Mouse (Mus musculus) midbrain, postnatal 0 days (tissue): ENCODE results near the gene Vmn1r223. TPM values are rescaled to one million over a fixed set of nuclear protein-coding genes. Genes with fewer than 3 reads are reported as not detected.

Source experiments
- ATAC-seq: fragments of 200-750 bp; cut with Nextera tagmentation; 2 replicates; pipeline ENCODE4 v1.8.0; 2017; ENCODE audit warnings: moderate number of reproducible peaks, mild to moderate bottlenecking, moderate TSS enrichment, moderate library complexity; ENCODE audit not compliant: low FRiP score
- DNase-seq: peaks from one replicate; pipeline ENCODE4 v3.0.0-alpha.2; 2015; ENCODE audit warnings: low spot score
- H3K27ac ChIP-seq: fragments of 300-500 bp; sonication (generic); 2 replicates; pipeline ENCODE4 v1.5.1; 2014; ENCODE audit warnings: low read depth, mild to moderate bottlenecking, low read length, mixed read lengths
- H3K27me3 ChIP-seq: fragments of 300-500 bp; sonication (generic); 2 replicates; pipeline ENCODE4 v1.6.1; 2014; ENCODE audit warnings: low read length, control low read depth, mixed read lengths; ENCODE audit not compliant: insufficient read depth
- H3K36me3 ChIP-seq: fragments of 300-500 bp; sonication (generic); 2 replicates; pipeline ENCODE4 v1.6.1; 2014; ENCODE audit warnings: low read length, control low read depth, mixed read lengths; ENCODE audit not compliant: insufficient read depth
- H3K4me1 ChIP-seq: fragments of 300-500 bp; sonication (generic); 2 replicates; pipeline ENCODE4 v1.6.1; 2014; ENCODE audit warnings: mild to moderate bottlenecking, control low read depth, antibody characterized with exemption, low read length, mixed read lengths; ENCODE audit not compliant: insufficient read depth
- H3K4me2 ChIP-seq: fragments of 300-500 bp; sonication (generic); 2 replicates; pipeline ENCODE4 v1.6.1; 2014; ENCODE audit warnings: low read depth, mild to moderate bottlenecking, low read length, mixed read lengths; ENCODE audit not compliant: poor library complexity, severe bottlenecking
- H3K4me3 ChIP-seq: fragments of 300-500 bp; sonication (generic); 2 replicates; pipeline ENCODE4 v1.5.1; 2014; ENCODE audit warnings: low read depth, mild to moderate bottlenecking, low read length, moderate library complexity
- H3K9ac ChIP-seq: fragments of 300-500 bp; sonication (generic); replicated peaks from 2 replicates; pipeline ENCODE4 v1.6.1; 2014; ENCODE audit warnings: mild to moderate bottlenecking, low read length, moderate library complexity, mixed read lengths; ENCODE audit not compliant: poor library complexity, severe bottlenecking
- H3K9me3 ChIP-seq: fragments of 300-500 bp; sonication (generic); 2 replicates; pipeline ENCODE4 v1.6.1; 2016; ENCODE audit warnings: low read length, control low read depth
- CTCF ChIP-seq: IDR thresholded peaks from 2 replicates; pipeline ENCODE4 v1.5.1; 2016; ENCODE audit warnings: antibody characterized with exemption, mild to moderate bottlenecking
- WGBS: fragments of 180-500 bp; shearing (Covaris S2); extraction: QIAGEN DNeasy Blood & Tissue Kit; methylation state at CpG from one replicate; pipeline ENCODE4 v1.1.7; 2014; 5-methylcytosine and 5-hydroxymethylcytosine counted together
- polyA plus RNA-seq: library from polyadenylated mRNA; unstranded; fragments of >200 nt; fragmentation: Nextera tagmentation; extraction: Ambion mirVana; gene quantifications from 2 replicates; pipeline ENCODE4 v1.2.1, GENCODE M21; 2015
- total RNA-seq: library from RNA; depleted of rRNA; stranded (reverse); fragments of >200 nt; gene quantifications from 2 replicates; pipeline ENCODE4 v1.2.3, GENCODE M21; 2014; rRNA removed

The Vmn1r223 gene
- total and polyA plus RNA-seq, 2 experiments from 2014 or later: not detected

- ATAC-seq (peak; percentile 65; the same call in 1 of the 2 replicates), DNase-seq (peak; percentile 75)
- TF ChIP-seq CTCF: no peak
- Histone ChIP-seq H3K4me1 (no peaks in the 10 kb centered on the region), H3K4me2 (peak overlapping the region; percentile 68), H3K27me3 (peaks cover 5% of the 10 kb centered on the region; the same call in 1 of the 2 replicates), H3K36me3 (no peaks in the 10 kb centered on the region), H3K4me3 (peak overlapping the region; percentile 48), H3K9me3 (no peaks in the 10 kb centered on the region), H3K27ac (no peak overlapping the region), H3K9ac (peak overlapping the region; percentile 42; the same call in 1 of the 2 replicates)
- 3% methylated on average over 13 of the region's 13 CpGs for WGBS
Measured at GRCm38 (mm10) chr13:23299999-23300341, 53.0 kb downstream of the Vmn1r223 start.

Other genes starting within 250 kb of the Vmn1r223 start
- not detected in 2 replicates for gene Vmn1r213, start 239.5 kb upstream of the Vmn1r223 start, total RNA-seq
- not detected in 2 replicates for gene Vmn1r213, start 239.5 kb upstream of the Vmn1r223 start, polyA plus RNA-seq
- not detected in 2 replicates for gene Vmn1r214, start 216.7 kb upstream of the Vmn1r223 start, total RNA-seq
- gene Vmn1r214, start 216.7 kb upstream of the Vmn1r223 start, polyA plus RNA-seq: not detected in 2 replicates
- not detected in 2 replicates for gene Vmn1r215, start 179.1 kb upstream of the Vmn1r223 start, total RNA-seq
- not detected in 2 replicates for gene Vmn1r215, start 179.1 kb upstream of the Vmn1r223 start, polyA plus RNA-seq
- gene Vmn1r217, start 128.9 kb upstream of the Vmn1r223 start, total RNA-seq: not detected in 2 replicates
- gene Vmn1r217, start 128.9 kb upstream of the Vmn1r223 start, polyA plus RNA-seq: not detected in 2 replicates
- not detected in 2 replicates for gene Vmn1r218, start 114.0 kb upstream of the Vmn1r223 start, total RNA-seq
- not detected in 2 replicates for gene Vmn1r218, start 114.0 kb upstream of the Vmn1r223 start, polyA plus RNA-seq
- not detected in 2 replicates for gene Vmn1r219, start 87.8 kb upstream of the Vmn1r223 start, total RNA-seq
- gene Vmn1r219, start 87.8 kb upstream of the Vmn1r223 start, polyA plus RNA-seq: not detected in 2 replicates
- gene Vmn1r220, start 59.2 kb upstream of the Vmn1r223 start, total RNA-seq: not detected in 2 replicates
- gene Vmn1r220, start 59.2 kb upstream of the Vmn1r223 start, polyA plus RNA-seq: not detected in 2 replicates
- not detected in 2 replicates for gene Vmn1r221, start 33.0 kb upstream of the Vmn1r223 start, total RNA-seq
- gene Vmn1r221, start 33.0 kb upstream of the Vmn1r223 start, polyA plus RNA-seq: not detected in 2 replicates
- gene Vmn1r222, start 11.2 kb upstream of the Vmn1r223 start, total RNA-seq: not detected in 2 replicates
- not detected in 2 replicates for gene Vmn1r222, start 11.2 kb upstream of the Vmn1r223 start, polyA plus RNA-seq
- gene Zfp322a, start 122.1 kb downstream of the Vmn1r223 start, total RNA-seq: 19.7 and 32.5 TPM in 2 replicates
- gene Zfp322a, start 122.1 kb downstream of the Vmn1r223 start, polyA plus RNA-seq: 31.1 and 31.5 TPM in 2 replicates
- 4.9 and 7.3 TPM in 2 replicates for gene Abt1, start 176.7 kb downstream of the Vmn1r223 start, total RNA-seq
- gene Abt1, start 176.7 kb downstream of the Vmn1r223 start, polyA plus RNA-seq: 5.2 and 6.0 TPM in 2 replicates
- gene Btn1a1, start 218.8 kb downstream of the Vmn1r223 start, total RNA-seq: 0.05 TPM in 1 of 2 replicates, not detected in the other
- 0.04 and 0.07 TPM in 2 replicates for gene Btn1a1, start 218.8 kb downstream of the Vmn1r223 start, polyA plus RNA-seq
- 0.16 TPM in 1 of 2 replicates, not detected in the other for gene Btn2a2, start 241.7 kb downstream of the Vmn1r223 start, total RNA-seq
- gene Btn2a2, start 241.7 kb downstream of the Vmn1r223 start, polyA plus RNA-seq: not detected in 2 replicates